Mouse (Mus musculus): ENCODE data around the gene A230072I06Rik.

- TF ChIP-seq ZC3H11A (IDR thresholded peaks at IDR 0.05; ENCODE audit: borderline replicate concordance, low read depth, low read length) (no peak), MAFK (IDR thresholded peaks at IDR 0.05; ENCODE audit: insufficient read depth, low read depth, low read length) (no peak), CHD2 (IDR thresholded peaks at IDR 0.05; ENCODE audit: low read depth, low read length) (no peak), HCFC1 (IDR thresholded peaks at IDR 0.05; ENCODE audit: borderline replicate concordance, insufficient read depth, low read length) (no peak)
Measured at GRCm38 (mm10) chr8:12234039-12234438, 44.6 kb upstream of the A230072I06Rik start.

Data from ES-E14 (cell line).